Mouse (Mus musculus) CH12.LX (cell line): ENCODE results near the gene Chaf1a. TPM values are rescaled to one million over a fixed set of nuclear protein-coding genes. Genes with fewer than 3 reads are reported as not detected.

Experiments
- DNase-seq: peaks from one replicate; pipeline ENCODE4 v3.0.0-alpha.2; 2013; ENCODE audit errors: extremely low read depth
- H3K27ac ChIP-seq: 2 replicates; pipeline ENCODE4 v1.5.1; 2012; ENCODE audit warnings: low read depth, mild to moderate bottlenecking, control low read depth, moderate library complexity; ENCODE audit not compliant: insufficient read depth
- H3K27me3 ChIP-seq: replicated peaks from 2 replicates; pipeline ENCODE3; 2012; ENCODE audit warnings: inconsistent platforms
- H3K36me3 ChIP-seq, 2 experiments: replicated peaks in 1 of 2; 2 replicates each; pipeline versions ENCODE3 to v1.6.1; 2012; ENCODE audit warnings: inconsistent platforms in 1 of 2, low read length in 1 of 2, mild to moderate bottlenecking in 1 of 2, mixed read lengths in 1 of 2, moderate library complexity in 1 of 2; ENCODE audit not compliant: control insufficient read depth in 1 of 2, insufficient read depth in 1 of 2
- H3K4me1 ChIP-seq, 2 experiments: 2 replicates each; pipeline ENCODE4 v1.6.1; 2012; ENCODE audit warnings: inconsistent platforms in 1 of 2, moderate library complexity in 1 of 2; ENCODE audit not compliant: insufficient read depth in 2 of 2, control insufficient read depth in 1 of 2
- H3K4me2 ChIP-seq: 2 replicates; pipeline ENCODE4 v1.6.1; 2012; ENCODE audit warnings: low read depth, mild to moderate bottlenecking, control low read depth; ENCODE audit not compliant: poor library complexity, insufficient read depth, severe bottlenecking
- H3K4me3 ChIP-seq, 3 experiments: fragments of 150-350 bp in 1 of 3; sonication (generic) in 1 of 3; replicated peaks in 1 of 3; 2 replicates each; pipeline versions ENCODE3 to v1.5.1; 2011 to 2012; ENCODE audit warnings: low read depth in 2 of 3, low read length in 2 of 3, mild to moderate bottlenecking in 2 of 3, moderate library complexity in 2 of 3, control low read depth in 1 of 3, improper control_type of control experiment in 1 of 3, inconsistent platforms in 1 of 3, mixed read lengths in 1 of 3; ENCODE audit not compliant: poor library complexity in 1 of 3
- H3K79me2 ChIP-seq: replicated peaks from 2 replicates; pipeline ENCODE4 v1.6.1; 2012; ENCODE audit warnings: mild to moderate bottlenecking, moderate library complexity; ENCODE audit not compliant: control insufficient read depth, poor library complexity, insufficient read depth, severe bottlenecking; ENCODE audit errors: extremely low read depth
- H3K9ac ChIP-seq: 2 replicates; pipeline ENCODE4 v1.6.1; 2012; ENCODE audit warnings: low read depth, mild to moderate bottlenecking, control low read depth, moderate library complexity; ENCODE audit not compliant: insufficient read depth
- H3K9me3 ChIP-seq: replicated peaks from 2 replicates; pipeline ENCODE3; 2012; ENCODE audit warnings: low read length, inconsistent platforms, mixed read lengths
- BHLHE40 ChIP-seq: IDR thresholded peaks from 2 replicates; pipeline ENCODE4 v1.6.1; 2011; ENCODE audit warnings: mild to moderate bottlenecking, low read depth, low read length, improper control_type of control experiment
- CTCF ChIP-seq, 2 experiments: IDR thresholded peaks in 1 of 2; conservative IDR thresholded peaks in 1 of 2; 2 replicates each; pipeline ENCODE4 v1.5.1; 2011 to 2012; ENCODE audit warnings: low read depth in 2 of 2, low read length in 2 of 2, improper control_type of control experiment in 1 of 2, inconsistent platforms in 1 of 2, mild to moderate bottlenecking in 1 of 2, moderate library complexity in 1 of 2
- ELF1 ChIP-seq: IDR thresholded peaks from 2 replicates; pipeline ENCODE4 v1.6.1; 2014; ENCODE audit warnings: low read depth, mild to moderate bottlenecking, inconsistent platforms, low read length, improper control_type of control experiment
- ETS1 ChIP-seq: conservative IDR thresholded peaks from 2 replicates; pipeline ENCODE4 v1.6.1; 2012; ENCODE audit warnings: low read depth, mild to moderate bottlenecking, inconsistent platforms, low read length, improper control_type of control experiment, moderate library complexity
- HCFC1 ChIP-seq: IDR thresholded peaks from 2 replicates; pipeline ENCODE4 v1.6.1; 2012; ENCODE audit warnings: low read depth, mild to moderate bottlenecking, inconsistent platforms, low read length, improper control_type of control experiment
- IRF4 ChIP-seq: IDR thresholded peaks from 2 replicates; pipeline ENCODE4 v1.6.1; 2014; ENCODE audit warnings: low read depth, mild to moderate bottlenecking, inconsistent platforms, low read length, improper control_type of control experiment
- KAT2A ChIP-seq: IDR thresholded peaks from 2 replicates; pipeline ENCODE4 v1.6.1; 2012; ENCODE audit warnings: low read length, improper control_type of control experiment, inconsistent platforms; ENCODE audit not compliant: insufficient replicate concordance
- MAFK ChIP-seq: IDR thresholded peaks from 2 replicates; pipeline ENCODE4 v1.6.1; 2011; ENCODE audit warnings: low read length, improper control_type of control experiment; ENCODE audit not compliant: insufficient replicate concordance
- MXI1 ChIP-seq: IDR thresholded peaks from 2 replicates; pipeline ENCODE4 v1.6.1; 2011; ENCODE audit warnings: mild to moderate bottlenecking, low read depth, low read length, improper control_type of control experiment
- RAD21 ChIP-seq: IDR thresholded peaks from 2 replicates; pipeline ENCODE4 v1.6.1; 2011; ENCODE audit warnings: low read depth, mild to moderate bottlenecking, low read length, improper control_type of control experiment, moderate library complexity
- SIN3A ChIP-seq: IDR thresholded peaks from 2 replicates; pipeline ENCODE4 v1.6.1; 2012; ENCODE audit warnings: low read length, improper control_type of control experiment, inconsistent platforms
- SMC3 ChIP-seq: IDR thresholded peaks from 2 replicates; pipeline ENCODE4 v1.6.1; 2011; ENCODE audit warnings: low read depth, low read length, improper control_type of control experiment
- UBTF ChIP-seq: IDR thresholded peaks from 2 replicates; pipeline ENCODE4 v1.6.1; 2012; ENCODE audit warnings: low read depth, mild to moderate bottlenecking, inconsistent platforms, low read length, improper control_type of control experiment, moderate library complexity
- ZC3H11A ChIP-seq: IDR thresholded peaks from 2 replicates; pipeline ENCODE4 v1.6.1; 2012; ENCODE audit warnings: low read depth, mild to moderate bottlenecking, inconsistent platforms, low read length, improper control_type of control experiment
- dilution Hi-C: fragments of 300-500 bp; cut with MboI; formaldehyde crosslinking; loops from 2 replicates; pipeline ENCODE4 v1.14.3; 2020; ENCODE audit warnings: low sequenced_read_pairs; ENCODE audit not compliant: extremely low pct_unique_long_range_greater_than_20kb, extremely low pct_ligation_motif_present
- in situ Hi-C: fragments of 300-500 bp; cut with MboI; formaldehyde crosslinking; loops from 3 replicates; pipeline ENCODE4 v1.14.3; 2019; ENCODE audit warnings: low sequenced_read_pairs, low pct_ligation_motif_present, low pct_unique_long_range_greater_than_20kb, mixed read lengths
- polyA plus RNA-seq: library from polyadenylated mRNA; unstranded; fragments of >175 nt; gene quantifications from 2 replicates; pipeline ENCODE4 v1.2.1, GENCODE M21; 2012; ENCODE audit warnings: low read depth; ENCODE audit not compliant: insufficient read length
- total RNA-seq, 2 experiments: library from RNA; depleted of rRNA; stranded (reverse); fragments of 300-350 nt in 1 of 2; fragments of >200 nt in 1 of 2; gene quantifications; 2 replicates each; pipeline ENCODE4 v1.2.3; 2012 to 2014

Chaf1a gene
- total and polyA plus RNA-seq, 3 experiments: 18.4 to 97.1 (median 39.3) TPM

DNA sequence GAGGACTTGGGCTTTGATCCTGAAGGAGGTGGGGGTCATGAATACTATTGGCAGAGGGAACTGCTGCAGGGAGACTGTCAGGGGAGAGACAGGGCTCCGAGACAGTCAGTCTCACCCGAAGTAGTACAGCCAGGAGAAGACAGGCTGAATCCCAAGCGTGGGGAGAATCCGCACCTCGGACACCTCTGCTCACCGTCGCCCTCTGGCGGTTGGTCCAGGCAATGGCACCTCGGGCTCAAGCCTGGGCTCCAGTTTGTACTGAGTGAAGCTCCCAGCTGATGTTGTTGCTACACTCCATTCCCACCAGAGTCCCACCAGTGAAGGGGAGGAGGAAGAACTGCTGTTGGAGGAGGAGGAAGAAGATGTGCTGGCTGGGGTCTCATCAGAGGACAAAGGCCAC lies 29.6 kb upstream of the Chaf1a start:
- H3K4me1 ChIP-seq: peaks cover 6 to 20% of the 10 kb centered on the region in 2 experiments
- no peaks in the 10 kb centered on the region for H3K9me3 ChIP-seq
- peaks cover 5% of the 10 kb centered on the region; the same call in 1 of the 2 replicates for H3K79me2 ChIP-seq
- peak; percentile 71 for DNase-seq
- H3K4me3 ChIP-seq: peak overlapping the region in 1 of 3 experiments; percentile 91
- dilution Hi-C loops: no loop called here
- H3K36me3 ChIP-seq: peaks cover 27 to 40% of the 10 kb centered on the region in 2 experiments
- H3K9ac ChIP-seq: peak overlapping the region; percentile 82; the same call in 1 of the 2 replicates
- H3K27me3 ChIP-seq: no peaks in the 10 kb centered on the region
- no peak overlapping the region for H3K27ac ChIP-seq
- peak overlapping the region; percentile 79 for H3K4me2 ChIP-seq
- TF ChIP-seq RAD21 (peak; percentile 54), HCFC1 (no peak), CTCF (conservative IDR thresholded peaks at IDR 0.05 in 1 of 2, IDR thresholded peaks at IDR 0.05 in 1 of 2; ENCODE audit: low read depth in 2 of 2, low read length in 2 of 2) (peak; percentile 91 to 97), ZC3H11A (no peak), SMC3 (peak; percentile 86), ETS1 (no peak), MXI1 (no peak), BHLHE40 (no peak), ELF1 (no peak)
- in situ Hi-C loops: no loop called here

DNA sequence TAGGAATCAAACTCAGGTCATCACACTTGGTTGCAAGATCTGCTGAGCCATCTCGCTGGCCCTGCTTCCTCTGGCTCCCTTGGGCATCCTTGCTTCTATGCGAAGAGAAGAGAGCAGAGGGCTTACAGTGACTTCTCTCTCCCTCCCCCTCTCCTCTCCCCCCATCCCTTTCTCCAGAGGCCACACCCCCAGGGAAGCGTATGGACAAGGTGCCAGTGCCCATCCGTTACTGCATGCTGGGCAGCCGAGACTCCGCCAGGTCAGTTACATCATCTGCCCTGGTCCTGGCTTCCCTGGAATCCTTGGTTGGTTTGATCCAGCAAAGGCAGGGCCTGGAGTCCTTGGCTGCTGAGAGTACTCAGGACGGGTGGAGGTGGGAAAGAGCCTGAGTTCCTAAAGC lies 28.8 kb upstream of the Chaf1a start:
- Histone ChIP-seq H3K4me2 (no peak overlapping the region), H3K4me3 (no peak overlapping the region), H3K9ac (no peak overlapping the region), H3K79me2 (peaks cover 5% of the 10 kb centered on the region; the same call in 1 of the 2 replicates), H3K9me3 (no peaks in the 10 kb centered on the region), H3K27me3 (no peaks in the 10 kb centered on the region), H3K27ac (no peak overlapping the region), H3K4me1 (peaks cover 6 to 20% of the 10 kb centered on the region in 2 experiments), H3K36me3 (peaks cover 34 to 47% of the 10 kb centered on the region in 2 experiments)
- dilution Hi-C loops: no loop called here
- TF ChIP-seq KAT2A: no peak
- TF ChIP-seq IRF4: no peak
- no peak for DNase-seq
- in situ Hi-C loops: no loop called here

DNA sequence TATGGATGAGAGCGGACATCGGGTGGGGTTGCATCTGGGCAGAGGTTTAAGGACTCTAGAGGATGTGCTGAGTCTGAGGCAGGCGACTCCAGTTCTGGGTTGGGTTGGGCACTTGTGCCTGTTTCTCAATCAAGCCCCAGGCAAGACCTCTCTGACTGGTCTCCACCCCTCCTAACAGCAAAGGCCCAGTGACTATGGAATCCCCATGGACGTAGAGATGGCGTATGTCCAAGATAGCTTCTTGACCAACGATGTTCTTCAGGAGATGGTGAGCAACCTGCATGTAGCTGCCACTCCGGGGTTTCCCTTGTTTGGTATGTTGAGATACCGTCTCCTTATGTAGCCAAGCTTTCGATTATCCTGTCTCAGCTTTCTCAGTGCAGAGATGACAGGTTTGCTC lies 24.9 kb upstream of the Chaf1a start:
- Histone ChIP-seq H3K4me1 (peaks cover 3 to 15% of the 10 kb centered on the region in 2 experiments), H3K4me2 (no peak overlapping the region), H3K9me3 (no peaks in the 10 kb centered on the region), H3K27ac (no peak overlapping the region), H3K27me3 (no peaks in the 10 kb centered on the region), H3K9ac (no peak overlapping the region), H3K79me2 (no peaks in the 10 kb centered on the region), H3K4me3 (no peak overlapping the region), H3K36me3 (peaks cover 71 to 86% of the 10 kb centered on the region in 2 experiments)
- no peak for DNase-seq
- dilution Hi-C loops: no loop called here
- in situ Hi-C loops: no loop called here
- TF ChIP-seq MAFK (no peak), UBTF (no peak), SIN3A (no peak), KAT2A (no peak)
